Mouse (Mus musculus) heart, adult 2 months (tissue): Measurements from ENCODE around the gene Kirrel3. TPM values are rescaled to one million over a fixed set of nuclear protein-coding genes. Genes with fewer than 3 reads are reported as not detected.

ENCODE experiments used
- DNase-seq, 2 experiments: peaks; one replicate each; pipeline ENCODE4 v3.0.0; 2021
- H3K27ac ChIP-seq: fragments of 200-600 bp; 2 replicates; pipeline ENCODE4 v1.8.1; 2022
- H3K27me3 ChIP-seq: fragments of 200-500 bp; 2 replicates; pipeline ENCODE4 v1.6.1; 2012; ENCODE audit warnings: mild to moderate bottlenecking, low read length, inconsistent platforms, mixed read lengths; ENCODE audit not compliant: control insufficient read depth, insufficient read depth
- H3K36me3 ChIP-seq: fragments of 200-500 bp; 2 replicates; pipeline ENCODE4 v1.6.1; 2012; ENCODE audit warnings: low read length, inconsistent platforms; ENCODE audit not compliant: control insufficient read depth, insufficient read depth
- H3K4me1 ChIP-seq: fragments of 200-500 bp; 2 replicates; pipeline ENCODE4 v1.6.1; 2011; ENCODE audit warnings: low read length; ENCODE audit not compliant: control insufficient read depth, insufficient read depth
- H3K4me3 ChIP-seq: fragments of 200-600 bp; 2 replicates; pipeline ENCODE4 v1.8.1; 2022
- H3K79me2 ChIP-seq: fragments of 200-500 bp; replicated peaks from 2 replicates; pipeline ENCODE4 v1.6.1; 2012; ENCODE audit warnings: mild to moderate bottlenecking, inconsistent platforms, low read length, moderate library complexity, mixed read lengths; ENCODE audit not compliant: control insufficient read depth, insufficient read depth
- H3K9ac ChIP-seq: fragments of 200-500 bp; 2 replicates; pipeline ENCODE4 v1.6.1; 2012; ENCODE audit warnings: low read depth, mild to moderate bottlenecking, control low read depth, inconsistent platforms, low read length, mixed read lengths
- CTCF ChIP-seq: fragments of 200-600 bp; IDR thresholded peaks from 2 replicates; pipeline ENCODE4 v1.8.1; 2022; ENCODE audit warnings: antibody characterized with exemption, mild to moderate bottlenecking, moderate library complexity
- EP300 ChIP-seq: fragments of 200-500 bp; IDR thresholded peaks from 2 replicates; pipeline ENCODE4 v1.6.1; 2011; ENCODE audit warnings: low read depth, low read length, control low read depth; ENCODE audit not compliant: insufficient read depth
- POLR2A ChIP-seq: fragments of 200-500 bp; IDR thresholded peaks from 2 replicates; pipeline ENCODE4 v1.6.1; 2011; ENCODE audit warnings: mild to moderate bottlenecking, low read depth, low read length, control low read depth; ENCODE audit not compliant: insufficient read depth
- WGBS: fragments of 180-500 bp; shearing (Covaris S2); methylation state at CpG from one replicate; pipeline ENCODE4 v1.1.7; 2018; 5-methylcytosine and 5-hydroxymethylcytosine counted together
- intact Hi-C: fragments of 180-260 bp; cut with DNase I; formaldehyde crosslinking; loops from one replicate; pipeline ENCODE4 v1.15.1; 2025
- polyA plus RNA-seq: library from polyadenylated mRNA; depleted of rRNA; stranded (reverse); fragments of >200 nt; gene quantifications from 2 replicates; pipeline ENCODE4 v1.2.3, GENCODE M21; 2012
- total RNA-seq, 2 experiments: library from RNA; stranded (reverse); gene quantifications; 2 replicates each; pipeline ENCODE4 v1.2.3; 2021

Kirrel3 gene
- total and polyA plus RNA-seq, 3 experiments: 0.18 to 0.59 (median 0.57) TPM

DNA sequence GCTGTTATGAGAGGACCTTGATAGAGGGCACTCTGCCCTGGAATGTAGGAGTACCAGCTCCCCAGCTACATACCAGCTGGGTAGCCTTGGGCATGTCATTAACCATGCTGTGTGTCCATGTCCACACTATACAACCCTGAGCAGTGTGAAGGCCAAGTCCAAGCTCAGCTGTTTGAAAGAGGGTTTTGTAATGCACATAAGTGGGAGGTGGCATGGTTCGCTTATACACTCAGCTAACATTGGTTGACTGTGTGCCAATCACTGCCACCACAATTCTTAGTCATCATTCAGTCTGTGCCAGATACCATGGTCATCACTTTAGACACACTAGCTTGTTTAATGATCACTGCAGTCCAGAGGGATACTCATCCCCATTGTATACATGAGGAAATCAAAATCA lies 436.2 kb downstream of the Kirrel3 start:
- Histone ChIP-seq H3K36me3 (no peaks in the 10 kb centered on the region), H3K27me3 (no peaks in the 10 kb centered on the region), H3K4me1 (no peaks in the 10 kb centered on the region), H3K27ac (no peak overlapping the region), H3K79me2 (no peaks in the 10 kb centered on the region), H3K4me3 (no peak overlapping the region), H3K9ac (no peak overlapping the region)
- intact Hi-C loops: no loop called here
- no peak for DNase-seq
- no peak for TF ChIP-seq CTCF
- no peak for TF ChIP-seq POLR2A
- 85% methylated on average over 1 of the region's 1 CpGs for WGBS

DNA sequence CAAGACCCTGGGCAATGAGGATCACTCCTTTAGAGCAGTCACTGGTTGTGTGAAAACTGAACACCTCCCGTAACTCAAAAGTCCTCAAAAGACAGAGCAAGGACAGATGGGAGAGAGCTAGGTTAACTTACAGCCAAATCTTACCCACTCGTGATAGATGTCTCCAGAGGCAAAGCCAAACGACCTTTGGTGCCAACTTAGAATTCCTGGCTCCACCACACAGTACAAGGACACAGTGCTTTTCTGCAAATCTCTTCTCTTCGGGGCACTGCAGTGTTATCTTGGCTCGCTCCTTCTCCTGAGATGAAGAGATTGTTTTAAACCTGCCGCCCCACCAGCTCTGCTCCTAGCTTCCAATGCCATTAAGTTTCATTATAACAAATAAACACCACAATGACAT lies 437.0 kb downstream of the Kirrel3 start:
- Histone ChIP-seq H3K4me1 (no peaks in the 10 kb centered on the region), H3K27me3 (no peaks in the 10 kb centered on the region), H3K4me3 (no peak overlapping the region), H3K79me2 (no peaks in the 10 kb centered on the region), H3K9ac (no peak overlapping the region), H3K27ac (no peak overlapping the region), H3K36me3 (no peaks in the 10 kb centered on the region)
- DNase-seq: no peak
- intact Hi-C loops: no loop called here
- TF ChIP-seq EP300 (no peak), CTCF (no peak), POLR2A (no peak)
- 64% methylated on average over 6 of the region's 6 CpGs for WGBS

GRCm38 (mm10) chr9:34923134-34923931 lies 437.6 kb downstream of the Kirrel3 start:
- WGBS: 78% methylated on average over 14 of the region's 14 CpGs
- H3K9ac ChIP-seq: no peak overlapping the region
- TF ChIP-seq EP300: no peak
- TF ChIP-seq POLR2A: no peak
- TF ChIP-seq CTCF: no peak
- no peak overlapping the region for H3K4me3 ChIP-seq
- no peak for DNase-seq
- H3K4me1 ChIP-seq: no peaks in the 10 kb centered on the region
- no peak overlapping the region for H3K27ac ChIP-seq
- intact Hi-C loops: no loop called here
- H3K27me3 ChIP-seq: no peaks in the 10 kb centered on the region
- H3K79me2 ChIP-seq: no peaks in the 10 kb centered on the region
- H3K36me3 ChIP-seq: no peaks in the 10 kb centered on the region

DNA sequence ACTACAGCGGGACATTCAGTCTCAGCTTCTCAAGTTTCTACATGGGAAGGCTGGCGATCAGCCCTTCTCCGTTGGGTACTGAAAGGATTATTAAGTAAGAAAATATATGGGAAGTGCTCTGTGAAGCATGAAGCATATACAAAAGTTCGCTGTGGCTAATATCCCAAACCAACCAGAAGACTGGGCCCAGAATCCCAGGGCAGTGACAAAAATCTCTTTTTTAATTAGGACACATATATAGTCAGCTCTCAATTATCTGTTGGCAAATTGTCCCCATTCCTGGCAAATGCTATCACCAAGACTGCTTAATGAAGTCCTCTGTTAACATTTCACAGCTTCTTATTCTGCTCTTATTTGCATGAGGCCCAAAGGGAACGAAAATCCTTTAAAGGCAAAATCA lies 439.9 kb downstream of the Kirrel3 start:
- no peaks in the 10 kb centered on the region for H3K4me1 ChIP-seq
- H3K4me3 ChIP-seq: no peak overlapping the region
- TF ChIP-seq CTCF (no peak), POLR2A (no peak), EP300 (no peak)
- H3K27me3 ChIP-seq: no peaks in the 10 kb centered on the region
- H3K36me3 ChIP-seq: no peaks in the 10 kb centered on the region
- DNase-seq: no peak
- intact Hi-C loops: no loop called here
- H3K79me2 ChIP-seq: no peaks in the 10 kb centered on the region
- H3K27ac ChIP-seq: no peak overlapping the region
- WGBS: 79% methylated on average over 5 of the region's 5 CpGs
- H3K9ac ChIP-seq: no peak overlapping the region

DNA sequence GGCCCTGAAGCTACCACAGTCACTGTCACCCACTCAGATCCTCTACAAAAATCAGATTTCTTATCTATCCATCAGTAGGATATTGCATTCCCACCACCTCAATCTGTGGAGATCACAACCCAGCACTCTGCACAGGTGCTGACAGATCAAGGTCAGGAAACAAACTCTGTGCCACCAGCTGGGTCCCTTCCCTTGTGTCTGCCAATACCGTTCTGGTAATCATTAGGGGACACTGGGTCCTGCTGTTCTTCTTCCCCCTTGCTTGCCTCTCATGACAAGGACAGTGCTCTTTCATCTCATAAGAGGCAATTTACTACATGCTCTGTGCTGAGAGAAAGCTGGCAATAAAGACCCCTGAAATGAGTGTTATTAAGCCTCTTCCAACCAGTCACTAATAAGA lies 444.7 kb downstream of the Kirrel3 start:
- H3K27ac ChIP-seq: no peak overlapping the region
- WGBS: 56% methylated on average over 1 of the region's 1 CpGs
- TF ChIP-seq POLR2A (no peak), EP300 (no peak), CTCF (no peak)
- no peaks in the 10 kb centered on the region for H3K36me3 ChIP-seq
- intact Hi-C loops: no loop called here
- no peaks in the 10 kb centered on the region for H3K27me3 ChIP-seq
- no peak for DNase-seq
- H3K4me3 ChIP-seq: no peak overlapping the region
- no peak overlapping the region for H3K9ac ChIP-seq
- H3K79me2 ChIP-seq: no peaks in the 10 kb centered on the region
- H3K4me1 ChIP-seq: no peaks in the 10 kb centered on the region

DNA sequence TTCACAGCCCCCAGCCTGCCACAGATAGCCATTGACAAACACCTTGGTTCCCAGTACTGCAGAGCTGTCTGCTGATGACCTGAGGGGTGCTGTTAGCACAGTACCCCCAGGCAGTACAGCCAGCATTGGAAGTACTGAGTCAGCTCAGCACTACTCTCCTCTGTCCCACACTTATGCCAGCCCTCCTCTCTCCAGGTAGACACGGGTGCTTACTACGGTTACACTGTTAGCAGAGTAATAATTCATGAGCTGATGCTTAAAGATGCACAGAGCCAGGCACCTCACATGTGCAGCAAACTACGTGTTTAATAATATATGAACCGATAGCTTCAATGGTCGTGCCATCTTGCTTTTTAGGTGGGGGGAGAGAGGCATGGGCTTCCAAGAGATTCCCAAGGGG lies 452.4 kb downstream of the Kirrel3 start:
- H3K79me2 ChIP-seq: no peaks in the 10 kb centered on the region
- H3K27me3 ChIP-seq: no peaks in the 10 kb centered on the region
- TF ChIP-seq POLR2A (no peak), EP300 (no peak), CTCF (no peak)
- DNase-seq: no peak
- WGBS: 88% methylated on average over 5 of the region's 5 CpGs
- no peaks in the 10 kb centered on the region for H3K36me3 ChIP-seq
- H3K9ac ChIP-seq: no peak overlapping the region
- no peak overlapping the region for H3K27ac ChIP-seq
- H3K4me3 ChIP-seq: no peak overlapping the region
- no peaks in the 10 kb centered on the region for H3K4me1 ChIP-seq
- intact Hi-C loops: no loop called here
